Comparison of ENCODE assay signal across 8 mouse cellular contexts in the genomic region with DNA sequence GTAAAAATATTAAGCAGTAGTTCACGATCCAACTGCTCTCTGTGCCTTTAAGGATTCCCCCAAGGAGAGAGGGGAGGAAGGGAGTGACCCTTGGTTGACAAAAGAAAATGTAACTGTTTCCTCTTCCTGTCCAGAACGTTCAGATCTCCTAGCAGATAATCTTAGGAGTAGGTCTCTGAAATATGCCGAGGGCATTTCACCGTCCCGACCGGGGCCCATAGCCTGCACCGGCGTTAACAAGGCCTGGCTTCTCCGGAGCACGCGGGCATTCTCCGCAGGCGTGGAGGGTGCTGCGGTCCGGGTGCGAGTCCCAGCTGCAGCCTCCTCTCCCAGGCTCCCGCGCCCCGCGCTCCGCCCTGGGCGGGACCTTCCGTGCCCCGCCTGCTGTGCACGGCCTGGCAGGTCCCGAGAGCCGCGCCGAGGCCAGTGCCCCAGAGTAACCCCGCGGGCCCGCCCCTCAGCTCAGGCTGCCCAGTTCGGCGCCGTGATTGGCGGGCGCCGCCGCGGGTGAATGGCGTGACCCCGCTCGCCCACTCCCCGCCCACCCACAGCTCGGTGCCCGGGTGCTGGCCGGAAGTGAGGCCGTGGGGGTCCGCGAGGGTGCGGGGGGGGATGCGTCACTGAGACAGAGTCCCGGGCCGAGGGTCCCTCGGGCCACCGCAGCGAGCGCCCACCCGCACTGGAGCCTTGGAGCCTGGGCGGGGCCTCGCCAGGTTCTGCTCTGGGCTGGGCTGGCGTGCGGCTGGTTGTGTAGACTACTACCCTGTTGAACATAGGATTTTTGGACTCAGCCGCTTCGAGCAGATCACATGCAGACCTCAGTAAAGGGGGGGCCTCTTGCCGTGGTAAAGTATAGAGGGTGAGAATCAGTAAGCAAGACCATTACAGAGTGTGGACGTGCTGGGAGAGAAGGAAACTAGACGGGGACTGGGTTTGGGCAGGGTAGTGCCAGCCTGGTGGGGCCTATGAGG. TPM values are rescaled to one million over a fixed set of nuclear protein-coding genes. Genes with fewer than 3 reads are reported as not detected.
DNase-seq lines count a peak whose midpoint lies in the region; ATAC-seq lines count a peak whose summit lies in the region.

No protein-coding gene starts in this region.

- H3K27me3 ChIP-seq in hindbrain, embryonic 14.5 days (ENCODE audit: control insufficient read depth, insufficient read depth, low read length) = no peaks in the 10 kb centered on the region

- DNase-seq in T-cell, adult 2 months (ENCODE audit: low spot score) = peak; percentile 90
- peak; percentile 91 to 94 for DNase-seq in cerebellum, postnatal 25 days
- peak; percentile 54 to 77 for DNase-seq in frontal cortex, postnatal 25 days (ENCODE audit: low spot score in 2 of 2)
- DNase-seq in hindbrain, embryonic 14.5 days (ENCODE audit: low spot score) = peak; percentile 81
- peak; percentile 65 to 68 for DNase-seq in layer of hippocampus, postnatal 25 days (ENCODE audit: extremely low spot score in 1 of 2, low spot score in 1 of 2)
- DNase-seq in lung, postnatal 14 days = peak; percentile 95
- DNase-seq in ovary, postnatal 36 days (ENCODE audit: low spot score) = peak; percentile 95
- peak; percentile 92 for DNase-seq in thymus, postnatal 14 days

- H3K27ac ChIP-seq in hindbrain, embryonic 14.5 days = peak overlapping the region; percentile 92

- peak overlapping the region; percentile 79 for H3K9ac ChIP-seq in hindbrain, embryonic 14.5 days

- peak overlapping the region; percentile 77 for H3K4me3 ChIP-seq in hindbrain, embryonic 14.5 days (replicated peaks; ENCODE audit: low read length)

- under 1% methylated on average over 62 of the region's 68 CpGs for WGBS in hindbrain, embryonic 14.5 days

- H3K9me3 ChIP-seq in hindbrain, embryonic 14.5 days (ENCODE audit: control insufficient read depth, low read length) = no peaks in the 10 kb centered on the region

- no peaks in the 10 kb centered on the region for H3K36me3 ChIP-seq in hindbrain, embryonic 14.5 days (replicated peaks; ENCODE audit: control insufficient read depth, insufficient read depth)

- ATAC-seq in hindbrain, embryonic 14.5 days (ENCODE audit: low FRiP score) = peak; percentile 96

- H3K4me1 ChIP-seq in hindbrain, embryonic 14.5 days (replicated peaks; ENCODE audit: control insufficient read depth, insufficient read depth, low read length) = peaks cover 7% of the 10 kb centered on the region

- peak overlapping the region; percentile 66 for H3K4me2 ChIP-seq in hindbrain, embryonic 14.5 days (replicated peaks)

RNA-seq across cellular contexts. Expression of a gene that starts 6.6 kb away (rescaled TPM):
- 73.5 and 79.3 TPM in 2 replicates for polyA plus RNA-seq in hindbrain, embryonic 14.5 days (2014; fragmentation: Nextera tagmentation; extraction: Ambion mirVana)
- 10 to 100 TPM; 68.9 to 74.6 TPM for total RNA-seq in layer of hippocampus, postnatal 25 days (2021)

Comparison
In these comparisons a context has a peak if more than half of its experiments do, and no peak if none do; other contexts are left out.
1. Peak in every context shown above with its lines: DNase-seq, ATAC-seq, H3K4me3 ChIP-seq and H3K27ac ChIP-seq.